Mouse (Mus musculus) C2C12 (cell line): ENCODE results near the gene Plekho2.

Experiments used
- CTCF ChIP-seq: IDR thresholded peaks from one replicate; pipeline ENCODE4 v1.5.1; 2011; ENCODE audit not compliant: control insufficient read depth, insufficient read depth, insufficient read length
- MAX ChIP-seq: IDR thresholded peaks from one replicate; pipeline ENCODE4 v1.6.1; 2011; ENCODE audit warnings: mild to moderate bottlenecking, control low read depth
- USF1 ChIP-seq: IDR thresholded peaks from one replicate; pipeline ENCODE4 v1.6.1; 2011; ENCODE audit warnings: low read depth, mild to moderate bottlenecking, control low read depth, moderate library complexity

DNA sequence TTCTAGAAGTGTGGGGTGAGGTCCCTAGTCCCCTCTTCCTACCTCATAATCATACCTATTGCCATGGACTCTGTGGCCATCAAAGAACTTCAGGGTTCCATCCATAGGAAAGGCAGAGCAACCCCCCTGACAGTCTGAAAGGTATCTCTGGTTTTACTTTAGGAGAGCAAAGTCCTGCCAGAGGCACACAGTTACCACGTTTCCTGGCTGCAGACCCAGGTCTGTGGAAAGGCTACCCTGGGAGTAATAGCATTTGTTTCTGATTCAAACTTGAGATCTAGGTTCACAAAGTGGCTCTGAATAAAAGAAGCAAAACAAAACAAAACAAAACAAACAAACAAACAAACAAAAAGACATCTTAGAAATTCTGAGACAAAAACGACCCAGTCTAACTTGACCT, 44.4 kb upstream of the Plekho2 start:
- TF ChIP-seq USF1 (no peak), MAX (no peak), CTCF (no peak)
